Mouse (Mus musculus) G1E (cell line): ENCODE measurements around the gene Olfr666. TPM values are rescaled to one million over a fixed set of nuclear protein-coding genes. Genes with fewer than 3 reads are reported as not detected.
"Not testable (repeated sequence)": the region's sequence is repeated elsewhere in the genome, so short reads cannot be mapped to it uniquely, and the experiment has no call there.

ENCODE experiments used
- ATAC-seq: 2 replicates; pipeline ENCODE4 v1.8.0; 2016; ENCODE audit warnings: mild to moderate bottlenecking; ENCODE audit not compliant: insufficient number of reproducible peaks, poor library complexity, low FRiP score, severe bottlenecking; ENCODE audit errors: extremely low read depth
- DNase-seq: peaks from one replicate; pipeline ENCODE4 v3.0.0; 2012; ENCODE audit warnings: low spot score
- H3K27me3 ChIP-seq: 2 replicates; pipeline ENCODE4 v1.6.1; 2012; ENCODE audit warnings: mild to moderate bottlenecking, low read length, inconsistent platforms; ENCODE audit not compliant: insufficient read depth
- H3K36me3 ChIP-seq: replicated peaks from 2 replicates; pipeline ENCODE3; 2012; ENCODE audit warnings: mild to moderate bottlenecking, inconsistent platforms
- H3K4me1 ChIP-seq: 2 replicates; pipeline ENCODE4 v1.6.1; 2012; ENCODE audit warnings: low read depth, low read length, inconsistent platforms, mixed read lengths; ENCODE audit not compliant: insufficient read depth
- H3K4me3 ChIP-seq: 2 replicates; pipeline ENCODE4 v1.5.1; 2012; ENCODE audit warnings: low read depth, mild to moderate bottlenecking, inconsistent platforms, low read length, moderate library complexity, mixed read lengths
- H3K9me3 ChIP-seq: replicated peaks from 2 replicates; pipeline ENCODE4 v1.6.1; 2012; ENCODE audit warnings: inconsistent platforms
- CTCF ChIP-seq: IDR thresholded peaks from 2 replicates; pipeline ENCODE4 v1.5.1; 2012; ENCODE audit warnings: low read depth, low read length, inconsistent platforms, mixed read lengths
- GATA1 ChIP-seq: IDR thresholded peaks from 2 replicates; pipeline ENCODE4 v1.6.1; 2012; ENCODE audit warnings: borderline replicate concordance, low read length, inconsistent platforms, mixed read lengths
- GATA2 ChIP-seq: IDR thresholded peaks from 2 replicates; pipeline ENCODE4 v1.6.1; 2012; ENCODE audit warnings: low read depth, low read length, inconsistent platforms, borderline replicate concordance
- POLR2AphosphoS5 ChIP-seq: IDR thresholded peaks from 2 replicates; pipeline ENCODE4 v1.6.1; 2012; ENCODE audit warnings: low read depth, low read length, inconsistent platforms; ENCODE audit not compliant: insufficient replicate concordance
- TAL1 ChIP-seq: conservative IDR thresholded peaks from 2 replicates; pipeline ENCODE4 v1.6.1; 2012; ENCODE audit warnings: low read depth, low read length, inconsistent platforms, mixed read lengths
- polyA plus RNA-seq: library from polyadenylated mRNA; stranded (reverse); fragments of >175 nt; gene quantifications from 2 replicates; pipeline ENCODE4 v1.2.3, GENCODE M21; 2012
- total RNA-seq, 2 experiments: library from RNA; stranded (forward) in 1 of 2; stranded (reverse) in 1 of 2; fragments of 200-1000 nt in 1 of 2; fragments of >200 nt in 1 of 2; fragmentation: Nextera tagmentation in 1 of 2; gene quantifications; 2 replicates each; pipeline ENCODE4 v1.2.3; 2014 to 2017

The Olfr666 gene
- total RNA-seq (2014; fragmentation: Nextera tagmentation) (not detected in 2 replicates), total RNA-seq (2017) (not detected in 2 replicates), polyA plus RNA-seq (not detected in 2 replicates)

DNA sequence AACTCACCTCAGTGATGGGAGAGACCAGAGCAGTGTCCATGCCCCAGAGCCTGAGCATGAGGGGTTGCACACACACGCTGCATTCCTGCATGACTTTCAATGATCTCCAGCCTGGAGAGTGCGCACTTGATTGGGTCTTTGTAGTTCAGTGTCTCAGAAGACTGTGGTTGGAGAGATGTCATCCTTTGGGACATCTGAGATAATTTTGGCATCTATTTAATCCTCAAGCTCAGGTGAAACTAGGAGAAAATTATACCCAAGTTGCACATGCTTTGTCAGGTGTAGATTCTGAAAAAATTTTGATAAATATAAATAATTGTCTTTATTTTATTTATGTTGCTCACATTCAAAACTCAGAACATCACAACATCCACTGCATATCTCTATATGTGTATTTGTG is at the start of gene Olfr666:
Gene Olfr666, minus strand, starts transcription at position 101 of the 400 bp plus-strand sequence.
- no peaks in the 10 kb centered on the region for H3K4me1 ChIP-seq

DNA sequence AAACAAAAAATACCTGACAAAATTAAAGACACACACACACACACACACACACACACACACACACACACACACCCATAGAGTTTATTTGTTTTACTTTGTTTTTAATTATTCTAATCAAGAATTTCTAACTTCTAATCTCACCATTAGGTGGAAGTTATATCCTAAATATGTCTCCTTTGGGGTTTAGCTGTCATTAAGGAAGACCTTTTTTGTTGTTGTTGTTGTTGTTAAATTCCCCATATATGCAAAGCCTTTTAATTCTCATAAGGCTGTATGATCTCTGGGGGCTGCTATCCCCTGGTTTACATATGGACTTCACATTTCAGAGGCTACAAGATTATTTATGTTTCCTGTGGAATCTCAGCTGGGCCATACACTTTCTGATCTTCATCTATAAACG is 38.2 kb upstream of the Olfr666 start, which contains the start of gene Olfr669:
Gene Olfr669, plus strand, starts transcription at position 301 of the 400 bp plus-strand sequence.
- no peaks in the 10 kb centered on the region for H3K27me3 ChIP-seq
- TF ChIP-seq TAL1 = no peak
- TF ChIP-seq GATA1 = no peak
- TF ChIP-seq GATA2 = no peak
- TF ChIP-seq POLR2AphosphoS5 = no peak
- no peak for TF ChIP-seq CTCF
- ATAC-seq (no peak), DNase-seq (no peak)
- H3K4me1 ChIP-seq = no peaks in the 10 kb centered on the region
- H3K4me3 ChIP-seq = no peak within 1 kb of the TSS
- H3K36me3 ChIP-seq = no peaks in the 10 kb centered on the region
- H3K9me3 ChIP-seq = no peaks in the 10 kb centered on the region; the same call in 1 of the 2 replicates

More for the DNA sequence above, at the start of gene Olfr666:
- H3K9me3 ChIP-seq = no peaks in the 10 kb centered on the region
- H3K4me3 ChIP-seq = no peak within 1 kb of the TSS
- no peak for ATAC-seq
- DNase-seq = no peak
- no peak for TF ChIP-seq POLR2AphosphoS5
- TF ChIP-seq GATA2 = no peak
- TF ChIP-seq TAL1 = no peak
- no peak for TF ChIP-seq GATA1
- TF ChIP-seq CTCF = no peak
- no peaks in the 10 kb centered on the region for H3K36me3 ChIP-seq
- H3K27me3 ChIP-seq = no peaks in the 10 kb centered on the region

DNA sequence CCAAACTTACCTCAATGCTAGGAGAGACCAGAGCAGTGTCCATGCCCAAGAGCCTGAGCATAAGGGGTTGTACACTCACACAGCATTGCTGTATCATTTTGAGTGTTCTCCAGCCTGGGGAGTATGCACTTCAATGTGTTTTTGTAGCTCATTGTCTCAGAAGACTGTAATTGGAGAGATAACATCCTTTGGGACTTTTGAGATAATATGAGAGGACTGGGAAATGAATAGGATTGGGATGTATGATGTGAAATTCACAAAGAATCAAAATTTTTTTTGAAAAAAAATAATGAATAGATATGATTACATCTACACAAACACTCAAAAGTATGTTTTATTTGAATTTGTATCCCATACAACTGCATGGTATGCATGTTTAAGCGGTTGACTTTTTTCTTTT is 32.2 kb upstream of the Olfr666 start, which contains the start of gene Olfr668:
Gene Olfr668, minus strand, starts transcription at position 101 of the 400 bp plus-strand sequence.
- Histone ChIP-seq H3K4me1 (no peaks in the 10 kb centered on the region), H3K9me3 (no peaks in the 10 kb centered on the region; the same call in 1 of the 2 replicates), H3K27me3 (no peaks in the 10 kb centered on the region), H3K36me3 (no peaks in the 10 kb centered on the region), H3K4me3 (no peak within 1 kb of the TSS)
- TF ChIP-seq GATA2 (no peak), CTCF (no peak), POLR2AphosphoS5 (no peak), GATA1 (no peak), TAL1 (no peak)
- no peak for ATAC-seq
- no peak for DNase-seq

DNA sequence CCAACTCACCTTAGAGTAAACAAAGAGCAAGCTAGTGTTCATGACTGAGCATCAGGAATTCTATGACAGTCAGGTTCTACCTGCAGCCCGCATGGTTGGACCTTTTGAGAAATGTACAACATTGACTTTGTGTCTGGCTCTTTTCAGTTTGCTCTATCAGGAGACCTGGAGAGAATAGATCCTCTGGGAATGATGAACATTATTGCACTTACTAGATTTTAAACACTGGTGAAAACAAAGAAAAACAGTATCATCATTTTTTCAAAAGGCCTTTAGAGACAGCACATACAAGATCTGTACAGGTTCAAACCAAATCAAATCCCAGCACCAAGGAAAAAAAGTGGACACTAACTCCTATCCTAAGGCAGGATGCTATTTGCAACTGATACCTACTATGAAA is 25.6 kb upstream of the Olfr666 start, which contains the start of gene Olfr667:
Gene Olfr667, minus strand, starts transcription at position 101 of the 400 bp plus-strand sequence.
- no peaks in the 10 kb centered on the region for H3K4me1 ChIP-seq
- ATAC-seq (no peak), DNase-seq (no peak)
- TF ChIP-seq GATA1 (no peak), POLR2AphosphoS5 (no peak), TAL1 (no peak), CTCF (no peak), GATA2 (no peak)
- H3K27me3 ChIP-seq = no peaks in the 10 kb centered on the region
- no peak within 1 kb of the TSS for H3K4me3 ChIP-seq
- H3K9me3 ChIP-seq = no peaks in the 10 kb centered on the region
- no peaks in the 10 kb centered on the region for H3K36me3 ChIP-seq

DNA sequence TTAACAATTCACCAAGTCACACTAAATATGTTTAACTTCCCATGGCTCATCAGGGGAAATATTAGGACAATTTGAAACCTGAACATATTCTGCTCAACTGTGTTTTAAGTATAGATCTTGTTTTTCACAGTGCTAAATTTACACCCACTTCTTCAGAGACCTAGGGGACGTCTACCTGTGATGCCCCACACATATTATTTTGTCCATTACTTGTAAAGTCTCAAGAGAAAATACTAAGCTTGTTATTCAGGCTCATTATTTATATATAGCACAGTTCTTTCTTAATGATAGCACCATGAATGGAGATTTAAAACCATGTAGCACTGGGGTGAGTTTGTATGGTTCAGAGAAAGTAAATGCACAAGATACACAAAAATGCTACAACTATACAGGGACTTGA is 18.0 kb downstream of the Olfr666 start, which contains the start of gene Olfr665:
Gene Olfr665, plus strand, starts transcription at position 301 of the 400 bp plus-strand sequence.
- no peaks in the 10 kb centered on the region for H3K36me3 ChIP-seq
- H3K9me3 ChIP-seq = no peaks in the 10 kb centered on the region
- no peaks in the 10 kb centered on the region for H3K27me3 ChIP-seq
- no peak for ATAC-seq
- no peak for DNase-seq
- TF ChIP-seq TAL1 = no peak
- TF ChIP-seq CTCF = no peak
- TF ChIP-seq GATA2 = no peak
- no peak for TF ChIP-seq POLR2AphosphoS5
- TF ChIP-seq GATA1 = no peak
- H3K4me3 ChIP-seq = no peak within 1 kb of the TSS
- H3K4me1 ChIP-seq = no peaks in the 10 kb centered on the region

DNA sequence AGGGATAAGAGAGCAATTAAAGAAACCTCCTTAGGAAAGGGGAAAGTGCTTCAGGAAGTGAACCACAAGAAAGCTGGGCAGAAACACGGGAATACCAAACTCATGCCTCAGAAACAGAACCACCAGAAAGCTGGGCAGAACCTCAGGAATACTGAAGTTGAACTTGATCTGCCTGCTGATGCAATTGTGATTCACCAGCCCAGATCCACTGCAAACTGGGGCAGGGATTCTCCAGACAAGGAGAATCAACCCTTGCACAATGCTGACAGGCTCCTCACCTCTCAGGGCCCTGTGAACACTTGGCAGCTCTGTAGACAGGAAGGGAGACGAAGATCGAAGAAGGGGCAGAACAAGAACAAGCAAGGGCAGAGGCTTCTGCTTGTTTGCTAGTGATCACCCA is 34.4 kb downstream of the Olfr666 start:
- Histone ChIP-seq H3K4me3 (no peak overlapping the region), H3K9me3 (no peaks in the 10 kb centered on the region), H3K36me3 (no peaks in the 10 kb centered on the region), H3K4me1 (no peaks in the 10 kb centered on the region), H3K27me3 (no peaks in the 10 kb centered on the region)
- TF ChIP-seq POLR2AphosphoS5 (no peak), GATA1 (no peak), CTCF (no peak), GATA2 (no peak), TAL1 (no peak)
- no peak for ATAC-seq
- DNase-seq = no peak

DNA sequence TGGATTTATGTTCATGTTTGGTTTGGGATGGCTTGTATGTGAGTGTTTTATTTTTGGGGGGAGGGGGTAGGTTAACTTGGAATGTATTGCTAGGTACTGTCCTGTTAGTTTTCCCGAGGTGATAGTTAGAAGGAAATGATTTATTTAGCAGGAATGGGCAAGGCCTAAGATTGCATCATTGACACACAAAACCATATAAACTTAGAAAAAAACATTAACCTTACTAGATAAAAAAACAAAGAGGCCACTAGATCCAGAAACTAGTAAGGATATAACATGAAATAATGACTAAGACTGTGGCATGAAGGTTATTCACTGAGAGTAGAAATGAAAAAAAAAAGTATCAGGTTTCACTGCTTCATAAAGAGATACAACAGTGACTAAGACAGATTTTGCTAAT is 38.1 kb downstream of the Olfr666 start:
- Histone ChIP-seq H3K27me3 (no peaks in the 10 kb centered on the region), H3K36me3 (no peaks in the 10 kb centered on the region), H3K4me1 (no peaks in the 10 kb centered on the region), H3K4me3 (no peak overlapping the region), H3K9me3 (no peaks in the 10 kb centered on the region)
- TF ChIP-seq CTCF = no peak
- no peak for TF ChIP-seq POLR2AphosphoS5
- no peak for TF ChIP-seq GATA2
- TF ChIP-seq GATA1 = no peak
- TF ChIP-seq TAL1 = no peak
- ATAC-seq (no peak), DNase-seq (no peak)

DNA sequence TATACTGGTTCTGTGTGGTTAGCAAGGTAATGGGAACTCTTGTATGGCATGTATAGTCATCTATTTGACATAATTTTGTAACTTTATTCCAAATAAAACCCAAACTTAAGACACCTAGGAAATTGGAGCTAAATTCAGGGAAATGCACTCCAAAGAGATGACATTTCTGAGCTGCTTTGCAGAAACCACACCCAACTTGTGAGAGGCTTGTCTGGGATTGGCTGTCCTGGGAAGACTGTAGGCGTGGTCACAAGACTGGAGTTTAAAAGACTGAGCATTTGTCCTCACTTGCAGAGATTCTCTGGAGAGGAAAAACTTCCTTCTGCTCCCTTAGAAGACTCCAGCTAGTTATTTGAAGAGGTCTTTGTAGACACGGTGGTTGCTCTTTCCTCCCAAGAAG is 39.0 kb downstream of the Olfr666 start, which contains the start of gene Usp17la:
Gene Usp17la, plus strand, starts transcription at position 301 of the 400 bp plus-strand sequence.
- not testable (repeated sequence) for ATAC-seq, DNase-seq, H3K4me3 ChIP-seq, H3K36me3 ChIP-seq, H3K9me3 ChIP-seq, H3K4me1 ChIP-seq, H3K27me3 ChIP-seq
